Mouse (Mus musculus): ENCODE results near the gene Slc22a14. TPM values are rescaled to one million over a fixed set of nuclear protein-coding genes. Genes with fewer than 3 reads are reported as not detected.

The Slc22a14 gene
- total and polyA plus RNA-seq, 3 experiments = not detected

DNA sequence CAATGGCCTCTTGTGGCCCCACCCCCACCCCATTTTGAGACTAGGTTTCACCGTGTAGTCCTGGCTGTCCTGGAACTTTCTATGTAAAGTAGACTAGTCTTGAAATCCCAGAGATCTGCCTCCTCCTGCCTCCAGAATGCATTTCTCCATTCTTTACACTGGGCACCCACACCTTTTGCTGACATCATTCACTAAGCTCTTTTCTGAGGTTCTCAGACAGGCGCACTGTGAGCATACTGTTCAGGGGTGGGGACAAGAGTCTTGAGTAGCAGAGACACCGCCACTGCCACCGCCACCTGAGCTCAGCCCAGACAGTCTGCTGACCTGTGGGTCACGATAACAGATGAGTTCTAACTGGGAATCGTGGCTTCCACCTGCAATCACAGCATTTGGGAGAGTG is 9.4 kb downstream of the Slc22a14 start:
- DNase-seq (ENCODE audit: low read depth, low spot score) = no peak
- Histone ChIP-seq H3K79me2 (ENCODE audit: control insufficient read depth, insufficient read depth, low read length, poor library complexity) (peaks cover 5% of the 10 kb centered on the region; the same call in 1 of the 2 replicates), H3K9me3 (replicated peaks; ENCODE audit: insufficient read depth, low read length) (no peaks in the 10 kb centered on the region), H3K36me3 (ENCODE audit: control insufficient read depth in 1 of 2, insufficient read depth in 2 of 2, low read length in 2 of 2) (no peaks in the 10 kb centered on the region), H3K27ac (ENCODE audit: control insufficient read depth, low read depth, low read length) (no peak overlapping the region), H3K27me3 (ENCODE audit: control insufficient read depth in 1 of 2, insufficient read depth in 2 of 2, low read length in 2 of 2) (no peaks in the 10 kb centered on the region), H3K4me3 (ENCODE audit: control insufficient read depth in 1 of 2, insufficient read depth in 1 of 2, low read depth in 2 of 2, low read length in 2 of 2) (no peak overlapping the region), H3K4me1 (ENCODE audit: control insufficient read depth in 1 of 2, insufficient read depth in 2 of 2, low read length in 2 of 2) (peaks cover 0 to 10% of the 10 kb centered on the region in 2 experiments; a peak in 1 of 4 replicates), H3K9ac (ENCODE audit: control insufficient read depth, low read depth, low read length, poor library complexity, severe bottlenecking) (no peak overlapping the region)
- no peak for TF ChIP-seq ZNF384 (IDR thresholded peaks at IDR 0.05; ENCODE audit: low read depth, low read length)
- no peak for TF ChIP-seq TAL1 (IDR thresholded peaks at IDR 0.05; ENCODE audit: low read length)
- TF ChIP-seq HCFC1 (IDR thresholded peaks at IDR 0.05; ENCODE audit: low read depth, low read length) = no peak
- no peak for TF ChIP-seq MAFK (IDR thresholded peaks at IDR 0.05; ENCODE audit: borderline replicate concordance, low read depth, low read length)
- TF ChIP-seq JUND (IDR thresholded peaks at IDR 0.05; ENCODE audit: low read depth, low read length) = no peak
- TF ChIP-seq ELF1 (IDR thresholded peaks at IDR 0.05; ENCODE audit: low read depth, low read length) = no peak
- no peak for TF ChIP-seq NRF1 (IDR thresholded peaks at IDR 0.05; ENCODE audit: insufficient read depth, low read depth, low read length, poor library complexity, severe bottlenecking)
- no peak for TF ChIP-seq USF2 (IDR thresholded peaks at IDR 0.05; ENCODE audit: borderline replicate concordance in 1 of 2, insufficient read depth in 1 of 2, low read depth in 1 of 2, low read length in 2 of 2)
- TF ChIP-seq RAD21 (IDR thresholded peaks at IDR 0.05; ENCODE audit: low read depth, low read length) = no peak
- no peak for TF ChIP-seq SIN3A (IDR thresholded peaks at IDR 0.05; ENCODE audit: low read length)

DNA sequence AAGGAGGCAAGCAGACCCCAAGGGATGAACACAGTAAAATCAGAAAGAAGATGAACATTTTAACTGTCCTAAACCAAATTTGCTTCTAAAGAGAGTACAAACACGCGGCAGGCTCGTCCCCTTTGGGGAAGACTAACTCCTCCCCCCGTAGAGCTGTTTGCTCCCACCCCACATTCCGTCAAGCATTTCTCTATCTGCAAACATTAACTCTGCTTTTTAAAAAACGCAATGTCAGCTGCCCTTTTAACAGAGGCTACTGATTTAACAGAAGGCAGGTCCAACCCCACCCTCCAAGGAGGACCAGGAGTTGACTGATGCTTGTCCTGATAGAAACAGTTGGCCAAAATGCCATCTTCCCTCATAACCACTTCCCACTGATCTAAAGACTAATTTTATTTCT is 11.4 kb downstream of the Slc22a14 start:
- Histone ChIP-seq H3K9ac (ENCODE audit: control insufficient read depth, low read depth, low read length, poor library complexity, severe bottlenecking) (no peak overlapping the region), H3K27me3 (ENCODE audit: control insufficient read depth in 1 of 2, insufficient read depth in 2 of 2, low read length in 2 of 2) (no peaks in the 10 kb centered on the region)
- no peak for TF ChIP-seq BHLHE40 (IDR thresholded peaks at IDR 0.05; ENCODE audit: borderline replicate concordance, low read depth, low read length)
- no peak for TF ChIP-seq MAFK (IDR thresholded peaks at IDR 0.05; ENCODE audit: borderline replicate concordance, low read depth, low read length)
- TF ChIP-seq CHD1 (IDR thresholded peaks at IDR 0.05; ENCODE audit: low read depth, low read length) = no peak
- no peak for TF ChIP-seq E2F4 (IDR thresholded peaks at IDR 0.05; ENCODE audit: borderline replicate concordance, low read depth, low read length)
- no peak for TF ChIP-seq ZMIZ1 (IDR thresholded peaks at IDR 0.05; ENCODE audit: low read depth, low read length)
- no peak for TF ChIP-seq CTCF (IDR thresholded peaks at IDR 0.05 in 2 of 3, conservative IDR thresholded peaks at IDR 0.05 in 1 of 3; ENCODE audit: control insufficient read depth in 1 of 3, insufficient read depth in 1 of 3, low read depth in 2 of 3, low read length in 3 of 3, poor library complexity in 1 of 3, severe bottlenecking in 1 of 3)
- TF ChIP-seq JUND (IDR thresholded peaks at IDR 0.05; ENCODE audit: low read depth, low read length) = no peak
- TF ChIP-seq GATA1 (IDR thresholded peaks at IDR 0.05; ENCODE audit: low read depth, low read length) = no peak
- TF ChIP-seq MYC (IDR thresholded peaks at IDR 0.05; ENCODE audit: low read depth, low read length) = no peak
- no peak for TF ChIP-seq POLR2A (IDR thresholded peaks at IDR 0.05; ENCODE audit: control insufficient read depth in 1 of 2, insufficient read depth in 1 of 2, low read depth in 1 of 2, low read length in 2 of 2, poor library complexity in 1 of 2)
- TF ChIP-seq MYB (IDR thresholded peaks at IDR 0.05; ENCODE audit: low read depth, low read length) = no peak
- TF ChIP-seq SMC3 (IDR thresholded peaks at IDR 0.05; ENCODE audit: low read depth, low read length) = no peak

More for the DNA sequence above, 11.4 kb downstream of the Slc22a14 start:
- Histone ChIP-seq H3K9me3 (replicated peaks; ENCODE audit: insufficient read depth, low read length) (no peaks in the 10 kb centered on the region), H3K4me3 (ENCODE audit: control insufficient read depth in 1 of 2, insufficient read depth in 1 of 2, low read depth in 2 of 2, low read length in 2 of 2) (no peak overlapping the region), H3K36me3 (ENCODE audit: control insufficient read depth in 1 of 2, insufficient read depth in 2 of 2, low read length in 2 of 2) (no peaks in the 10 kb centered on the region), H3K79me2 (ENCODE audit: control insufficient read depth, insufficient read depth, low read length, poor library complexity) (peaks cover 5% of the 10 kb centered on the region; the same call in 1 of the 2 replicates), H3K4me1 (ENCODE audit: control insufficient read depth in 1 of 2, insufficient read depth in 2 of 2, low read length in 2 of 2) (peaks cover 0 to 10% of the 10 kb centered on the region in 2 experiments; a peak in 1 of 4 replicates), H3K27ac (ENCODE audit: control insufficient read depth, low read depth, low read length) (no peak overlapping the region)
- DNase-seq (ENCODE audit: low read depth, low spot score) = no peak
